Mouse (Mus musculus): ENCODE data around the gene Npas2. TPM values are rescaled to one million over a fixed set of nuclear protein-coding genes. Genes with fewer than 3 reads are reported as not detected.

The Npas2 gene
- polyA plus RNA-seq, 1 experiment from 2014 or later, result 2.4 TPM

GRCm38 (mm10) chr1:39384914-39385313 is 191.4 kb downstream of the Npas2 start:
- no peak overlapping the region for H3K4me2 ChIP-seq
- H3K9me3 ChIP-seq (replicated peaks), result no peaks in the 10 kb centered on the region
- whole genome bisulfite sequencing, result 78% methylated on average over 9 of the region's 9 CpGs
- no peak overlapping the region for H3K27ac ChIP-seq
- H3K36me3 ChIP-seq, result no peaks in the 10 kb centered on the region; the same call in 1 of the 2 replicates
- H3K9ac ChIP-seq, result no peak overlapping the region
- H3K27me3 ChIP-seq, result no peaks in the 10 kb centered on the region
- no peak overlapping the region for H3K4me3 ChIP-seq
- no peaks in the 10 kb centered on the region; the same call in 1 of the 2 replicates for H3K4me1 ChIP-seq (replicated peaks)
- no peak for ATAC-seq (replicated peaks; ENCODE audit: insufficient number of reproducible peaks, insufficient read depth, low FRiP score, low read depth)

GRCm38 (mm10) chr1:39386456-39386855 is 192.9 kb downstream of the Npas2 start:
- Histone ChIP-seq H3K27ac (no peak overlapping the region), H3K27me3 (no peaks in the 10 kb centered on the region), H3K36me3 (no peaks in the 10 kb centered on the region; the same call in 1 of the 2 replicates), H3K9ac (no peak overlapping the region), H3K9me3 (replicated peaks) (no peaks in the 10 kb centered on the region), H3K4me1 (replicated peaks) (no peaks in the 10 kb centered on the region; the same call in 1 of the 2 replicates), H3K4me3 (no peak overlapping the region), H3K4me2 (no peak overlapping the region)
- no peak for ATAC-seq (replicated peaks; ENCODE audit: insufficient number of reproducible peaks, insufficient read depth, low FRiP score, low read depth)
- 62% methylated on average over 3 of the region's 3 CpGs for WGBS

GRCm38 (mm10) chr1:39387497-39387896 is 194.0 kb downstream of the Npas2 start:
- 70% methylated on average over 4 of the region's 4 CpGs for WGBS
- Histone ChIP-seq H3K27ac (no peak overlapping the region), H3K27me3 (no peaks in the 10 kb centered on the region), H3K4me1 (replicated peaks) (no peaks in the 10 kb centered on the region; the same call in 1 of the 2 replicates), H3K4me2 (no peak overlapping the region), H3K9ac (no peak overlapping the region), H3K36me3 (no peaks in the 10 kb centered on the region; the same call in 1 of the 2 replicates), H3K9me3 (replicated peaks) (no peaks in the 10 kb centered on the region), H3K4me3 (no peak overlapping the region)
- no peak for ATAC-seq (replicated peaks; ENCODE audit: insufficient number of reproducible peaks, insufficient read depth, low FRiP score, low read depth)

- H3K9me3 ChIP-seq (replicated peaks), result no peaks in the 10 kb centered on the region
- H3K4me3 ChIP-seq, result no peak overlapping the region
- no peak overlapping the region for H3K27ac ChIP-seq
- 79% methylated on average over 2 of the region's 2 CpGs for WGBS
- H3K36me3 ChIP-seq, result peaks cover under 1% of the 10 kb centered on the region
- no peaks in the 10 kb centered on the region; the same call in 1 of the 2 replicates for H3K4me1 ChIP-seq (replicated peaks)
- H3K9ac ChIP-seq, result no peak overlapping the region
- no peak for ATAC-seq (replicated peaks; ENCODE audit: insufficient number of reproducible peaks, insufficient read depth, low FRiP score, low read depth)
- no peak overlapping the region for H3K4me2 ChIP-seq
- H3K27me3 ChIP-seq, result no peaks in the 10 kb centered on the region
These were observed 194.6 kb downstream of the Npas2 start for GRCm38 (mm10) chr1:39388163-39388562.

- no peak overlapping the region for H3K9ac ChIP-seq
- H3K4me1 ChIP-seq (replicated peaks), result no peaks in the 10 kb centered on the region; the same call in 1 of the 2 replicates
- no peaks in the 10 kb centered on the region for H3K9me3 ChIP-seq (replicated peaks)
- peaks cover 7% of the 10 kb centered on the region for H3K36me3 ChIP-seq
- 0 out of 2 replicates have a peak, but pooled peaks have one; percentile 20 for ATAC-seq (replicated peaks; ENCODE audit: insufficient number of reproducible peaks, insufficient read depth, low FRiP score, low read depth)
- H3K4me2 ChIP-seq, result no peak overlapping the region
- 62% methylated on average over 11 of the region's 11 CpGs for WGBS
- no peak overlapping the region for H3K4me3 ChIP-seq
- no peak overlapping the region for H3K27ac ChIP-seq
- H3K27me3 ChIP-seq, result no peaks in the 10 kb centered on the region
These were observed 195.8 kb downstream of the Npas2 start for GRCm38 (mm10) chr1:39389338-39389737.

GRCm38 (mm10) chr1:39391652-39392051 is 198.1 kb downstream of the Npas2 start:
- Histone ChIP-seq H3K9ac (no peak overlapping the region), H3K9me3 (replicated peaks) (no peaks in the 10 kb centered on the region), H3K4me1 (replicated peaks) (peaks cover 2% of the 10 kb centered on the region; the same call in 1 of the 2 replicates), H3K27ac (no peak overlapping the region), H3K4me3 (no peak overlapping the region), H3K27me3 (no peaks in the 10 kb centered on the region), H3K36me3 (peaks cover 7% of the 10 kb centered on the region), H3K4me2 (no peak overlapping the region)
- ATAC-seq (replicated peaks; ENCODE audit: insufficient number of reproducible peaks, insufficient read depth, low FRiP score, low read depth), result no peak
- 76% methylated on average over 6 of the region's 6 CpGs for WGBS

GRCm38 (mm10) chr1:39392189-39392588 is 198.7 kb downstream of the Npas2 start:
- Histone ChIP-seq H3K4me2 (no peak overlapping the region), H3K36me3 (peaks cover 10% of the 10 kb centered on the region), H3K27ac (no peak overlapping the region), H3K4me1 (replicated peaks) (peaks cover 2% of the 10 kb centered on the region; the same call in 1 of the 2 replicates), H3K9me3 (replicated peaks) (no peaks in the 10 kb centered on the region), H3K9ac (no peak overlapping the region), H3K27me3 (no peaks in the 10 kb centered on the region), H3K4me3 (no peak overlapping the region)
- no peak for ATAC-seq (replicated peaks; ENCODE audit: insufficient number of reproducible peaks, insufficient read depth, low FRiP score, low read depth)
- 65% methylated on average over 3 of the region's 3 CpGs for WGBS

- WGBS, result 70% methylated on average over 8 of the region's 8 CpGs
- ATAC-seq (replicated peaks; ENCODE audit: insufficient number of reproducible peaks, insufficient read depth, low FRiP score, low read depth), result no peak
These were observed 199.8 kb downstream of the Npas2 start for GRCm38 (mm10) chr1:39393217-39393867.

GRCm38 (mm10) chr1:39394096-39394495 is 200.6 kb downstream of the Npas2 start:
- ATAC-seq (replicated peaks; ENCODE audit: insufficient number of reproducible peaks, insufficient read depth, low FRiP score, low read depth), result no peak

More at GRCm38 (mm10) chr1:39393217-39393867, 199.8 kb downstream of the Npas2 start:
- no peak overlapping the region for H3K4me3 ChIP-seq
- no peak overlapping the region for H3K9ac ChIP-seq
- H3K4me2 ChIP-seq, result no peak overlapping the region
- no peaks in the 10 kb centered on the region for H3K27me3 ChIP-seq
- no peak overlapping the region; the same call in 1 of the 2 replicates for H3K27ac ChIP-seq
- no peaks in the 10 kb centered on the region for H3K9me3 ChIP-seq (replicated peaks)
- H3K36me3 ChIP-seq, result peaks cover 19% of the 10 kb centered on the region
- peaks cover 2% of the 10 kb centered on the region; the same call in 1 of the 2 replicates for H3K4me1 ChIP-seq (replicated peaks)

GRCm38 (mm10) chr1:39394650-39395049 is 201.1 kb downstream of the Npas2 start:
- H3K4me1 ChIP-seq (replicated peaks), result peaks cover 2% of the 10 kb centered on the region; the same call in 1 of the 2 replicates
- peaks cover 19% of the 10 kb centered on the region for H3K36me3 ChIP-seq
- no peaks in the 10 kb centered on the region for H3K9me3 ChIP-seq (replicated peaks)
- H3K9ac ChIP-seq, result no peak overlapping the region
- 78% methylated on average over 3 of the region's 3 CpGs for WGBS
- H3K27ac ChIP-seq, result no peak overlapping the region
- no peak for ATAC-seq (replicated peaks; ENCODE audit: insufficient number of reproducible peaks, insufficient read depth, low FRiP score, low read depth)
- no peaks in the 10 kb centered on the region for H3K27me3 ChIP-seq
- no peak overlapping the region for H3K4me2 ChIP-seq
- no peak overlapping the region for H3K4me3 ChIP-seq

More at GRCm38 (mm10) chr1:39394096-39394495, 200.6 kb downstream of the Npas2 start:
- peaks cover 2% of the 10 kb centered on the region; the same call in 1 of the 2 replicates for H3K4me1 ChIP-seq (replicated peaks)
- 64% methylated on average over 10 of the region's 10 CpGs for WGBS
- H3K9me3 ChIP-seq (replicated peaks), result no peaks in the 10 kb centered on the region
- H3K4me2 ChIP-seq, result no peak overlapping the region
- H3K9ac ChIP-seq, result no peak overlapping the region
- H3K27ac ChIP-seq, result no peak overlapping the region
- no peak overlapping the region for H3K4me3 ChIP-seq
- H3K36me3 ChIP-seq, result peaks cover 19% of the 10 kb centered on the region
- H3K27me3 ChIP-seq, result no peaks in the 10 kb centered on the region

GRCm38 (mm10) chr1:39396347-39396746 is 202.8 kb downstream of the Npas2 start:
- Histone ChIP-seq H3K4me1 (replicated peaks) (0 out of 2 replicates have a peak, but pooled peaks cover 2% of the 10 kb centered on the region), H3K9me3 (replicated peaks) (no peaks in the 10 kb centered on the region), H3K36me3 (peaks cover 19% of the 10 kb centered on the region), H3K4me3 (no peak overlapping the region), H3K9ac (no peak overlapping the region), H3K27ac (no peak overlapping the region), H3K4me2 (no peak overlapping the region), H3K27me3 (no peaks in the 10 kb centered on the region)
- WGBS, result 54% methylated on average over 4 of the region's 4 CpGs
- no peak for ATAC-seq (replicated peaks; ENCODE audit: insufficient number of reproducible peaks, insufficient read depth, low FRiP score, low read depth)
